Mouse (Mus musculus): Measurements from ENCODE around the gene Angptl8. TPM values are rescaled to one million over a fixed set of nuclear protein-coding genes. Genes with fewer than 3 reads are reported as not detected.
"Not testable (repeated sequence)": the region's sequence is repeated elsewhere in the genome, so short reads cannot be mapped to it uniquely, and the experiment has no call there.

The Angptl8 gene
- polyA plus RNA-seq, 1 experiment from 2014 or later, result 0.85 TPM

- Histone ChIP-seq H3K36me3 (no peaks in the 10 kb centered on the region), H3K27ac (no peak overlapping the region), H3K9me3 (peaks cover 6% of the 10 kb centered on the region; the same call in 1 of the 2 replicates), H3K27me3 (ENCODE audit: insufficient read depth, poor library complexity, severe bottlenecking) (no peaks in the 10 kb centered on the region), H3K4me3 (no peak overlapping the region), H3K4me1 (replicated peaks) (no peaks in the 10 kb centered on the region)
- WGBS, result 65% methylated on average over 6 of the region's 6 CpGs
- no peak for DNase-seq (ENCODE audit: low spot score)
Observed at GRCm38 (mm10) chr9:21858084-21858483, 22.8 kb downstream of the Angptl8 start.

DNA sequence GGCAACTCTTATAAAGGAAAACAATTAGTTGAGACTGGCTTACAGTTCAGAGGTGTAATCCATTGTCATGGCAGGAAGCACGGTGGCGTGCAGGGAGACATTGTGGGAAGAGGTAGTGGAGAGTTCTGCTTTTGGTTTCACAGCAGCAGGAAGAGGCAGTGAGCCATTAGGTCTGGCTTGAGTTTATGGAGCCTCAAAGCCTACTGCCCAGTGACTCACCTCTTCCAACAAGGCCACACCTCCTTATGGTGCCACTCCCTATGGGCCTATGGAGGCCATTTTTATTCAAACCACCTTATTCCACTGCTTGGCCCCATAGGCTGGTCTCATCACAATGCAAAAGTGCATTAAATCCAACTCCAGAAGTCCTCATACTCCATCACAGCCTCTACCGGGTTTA is 24.3 kb downstream of the Angptl8 start:
- WGBS, result 86% methylated on average over 3 of the region's 3 CpGs
- Histone ChIP-seq H3K4me3 (no peak overlapping the region), H3K27me3 (ENCODE audit: insufficient read depth, poor library complexity, severe bottlenecking) (no peaks in the 10 kb centered on the region), H3K36me3 (no peaks in the 10 kb centered on the region), H3K9me3 (peaks cover 6% of the 10 kb centered on the region; the same call in 1 of the 2 replicates), H3K27ac (no peak overlapping the region), H3K4me1 (replicated peaks) (no peaks in the 10 kb centered on the region)
- DNase-seq (ENCODE audit: low spot score), result no peak

DNA sequence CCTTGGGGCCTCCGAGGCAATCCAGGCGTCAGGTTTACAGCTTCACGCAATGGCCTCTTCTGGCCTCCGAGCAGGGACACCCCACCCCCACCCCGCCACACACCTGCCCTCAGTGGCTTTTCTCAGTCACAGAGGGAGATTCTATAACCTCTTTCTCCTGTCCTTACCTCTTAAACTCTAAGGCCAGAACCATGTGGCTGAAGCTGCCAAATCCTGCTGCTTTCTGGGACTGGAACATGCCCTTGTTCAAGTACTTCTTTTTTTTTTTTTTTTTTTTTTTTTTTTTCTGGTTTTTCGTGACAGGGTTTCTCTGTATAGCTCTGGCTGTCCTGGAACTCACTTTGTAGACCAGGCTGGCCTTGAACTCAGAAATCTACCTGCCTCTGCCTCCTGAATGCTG is 25.0 kb downstream of the Angptl8 start:
- not testable (repeated sequence) for H3K4me3 ChIP-seq, H3K36me3 ChIP-seq
- WGBS, result 68% methylated on average over 6 of the region's 6 CpGs

DNA sequence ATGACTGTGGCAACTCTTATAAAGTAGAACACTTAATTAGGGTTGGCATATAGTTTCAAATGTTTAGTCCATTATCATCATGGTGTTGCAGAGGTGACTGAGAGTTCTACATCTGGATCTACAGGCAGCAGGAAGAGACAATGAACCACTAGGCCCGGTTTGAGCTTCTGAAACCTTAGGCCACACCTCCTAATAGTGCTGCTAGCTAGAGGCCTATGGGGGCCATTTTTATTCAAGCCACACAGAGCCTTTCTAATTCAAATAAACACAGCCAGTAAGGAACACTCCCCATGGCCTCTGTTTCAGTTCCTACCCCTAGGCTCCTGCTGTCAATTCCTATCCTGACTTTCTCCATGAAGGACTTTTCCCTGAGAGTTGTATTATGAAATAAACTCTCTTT is 26.9 kb downstream of the Angptl8 start:
- Histone ChIP-seq H3K4me3 (no peak overlapping the region), H3K27ac (no peak overlapping the region), H3K4me1 (replicated peaks) (peaks cover 4% of the 10 kb centered on the region; the same call in 1 of the 2 replicates), H3K27me3 (ENCODE audit: insufficient read depth, poor library complexity, severe bottlenecking) (no peaks in the 10 kb centered on the region), H3K36me3 (no peaks in the 10 kb centered on the region), H3K9me3 (peaks cover 6% of the 10 kb centered on the region; the same call in 1 of the 2 replicates)
- WGBS, result 71% methylated on average over 1 of the region's 1 CpGs
- DNase-seq (ENCODE audit: low spot score), result no peak

More for the DNA sequence above, 25.0 kb downstream of the Angptl8 start:
- H3K27ac ChIP-seq; H3K9me3 ChIP-seq; H3K4me1 ChIP-seq (replicated peaks); H3K27me3 ChIP-seq (ENCODE audit: insufficient read depth, poor library complexity, severe bottlenecking); DNase-seq (ENCODE audit: low spot score): not testable (repeated sequence)

GRCm38 (mm10) chr9:21865673-21866398 is 30.5 kb downstream of the Angptl8 start:
- Histone ChIP-seq H3K36me3 (no peaks in the 10 kb centered on the region), H3K27ac (no peak overlapping the region), H3K27me3 (ENCODE audit: insufficient read depth, poor library complexity, severe bottlenecking) (no peaks in the 10 kb centered on the region), H3K4me1 (replicated peaks) (peaks cover 4% of the 10 kb centered on the region; the same call in 1 of the 2 replicates), H3K4me3 (no peak overlapping the region), H3K9me3 (peaks cover 6% of the 10 kb centered on the region; the same call in 1 of the 2 replicates)
- no peak for DNase-seq (ENCODE audit: low spot score)
- WGBS, result 70% methylated on average over 5 of the region's 5 CpGs

- WGBS, result 65% methylated on average over 2 of the region's 2 CpGs
- DNase-seq (ENCODE audit: low spot score), result peak; percentile 43
Observed at GRCm38 (mm10) chr9:21866641-21867040, 31.3 kb downstream of the Angptl8 start.

DNA sequence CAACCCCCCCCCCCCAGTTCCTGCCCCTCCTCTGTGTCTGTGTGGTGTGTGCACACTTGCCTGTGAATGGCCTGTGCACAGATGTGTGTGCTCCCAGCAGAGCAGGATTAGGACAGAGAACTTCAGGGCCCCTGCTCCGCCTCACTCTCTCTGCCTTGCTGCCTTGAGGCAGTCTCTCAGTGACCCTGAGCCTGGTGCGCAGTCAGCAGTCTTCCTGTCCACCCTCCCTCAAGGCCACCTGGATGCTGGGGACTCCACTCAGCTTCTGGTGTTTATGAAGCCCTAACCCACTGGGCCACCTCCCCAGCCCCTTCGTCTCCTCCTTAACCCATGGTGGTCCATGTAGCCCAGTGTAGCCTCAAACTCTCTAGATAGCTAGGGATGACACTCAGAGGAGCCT is 32.4 kb downstream of the Angptl8 start:
- no peak overlapping the region for H3K4me3 ChIP-seq
- H3K4me1 ChIP-seq (replicated peaks), result peaks cover 4% of the 10 kb centered on the region; the same call in 1 of the 2 replicates
- WGBS, result 83% methylated on average over 3 of the region's 3 CpGs
- peaks cover 8% of the 10 kb centered on the region; the same call in 1 of the 2 replicates for H3K27me3 ChIP-seq (ENCODE audit: insufficient read depth, poor library complexity, severe bottlenecking)
- H3K9me3 ChIP-seq, result no peaks in the 10 kb centered on the region
- no peak overlapping the region for H3K27ac ChIP-seq
- DNase-seq (ENCODE audit: low spot score), result no peak
- no peaks in the 10 kb centered on the region for H3K36me3 ChIP-seq

More at GRCm38 (mm10) chr9:21866641-21867040, 31.3 kb downstream of the Angptl8 start:
- Histone ChIP-seq H3K4me1 (replicated peaks) (peaks cover 4% of the 10 kb centered on the region; the same call in 1 of the 2 replicates), H3K27me3 (ENCODE audit: insufficient read depth, poor library complexity, severe bottlenecking) (no peaks in the 10 kb centered on the region), H3K9me3 (peaks cover 6% of the 10 kb centered on the region; the same call in 1 of the 2 replicates), H3K4me3 (no peak overlapping the region), H3K27ac (no peak overlapping the region), H3K36me3 (no peaks in the 10 kb centered on the region)

- not testable (repeated sequence) for H3K4me1 ChIP-seq (replicated peaks); H3K27ac ChIP-seq; DNase-seq (ENCODE audit: low spot score)
Observed at GRCm38 (mm10) chr9:21869290-21869689, 34.0 kb downstream of the Angptl8 start.

DNA sequence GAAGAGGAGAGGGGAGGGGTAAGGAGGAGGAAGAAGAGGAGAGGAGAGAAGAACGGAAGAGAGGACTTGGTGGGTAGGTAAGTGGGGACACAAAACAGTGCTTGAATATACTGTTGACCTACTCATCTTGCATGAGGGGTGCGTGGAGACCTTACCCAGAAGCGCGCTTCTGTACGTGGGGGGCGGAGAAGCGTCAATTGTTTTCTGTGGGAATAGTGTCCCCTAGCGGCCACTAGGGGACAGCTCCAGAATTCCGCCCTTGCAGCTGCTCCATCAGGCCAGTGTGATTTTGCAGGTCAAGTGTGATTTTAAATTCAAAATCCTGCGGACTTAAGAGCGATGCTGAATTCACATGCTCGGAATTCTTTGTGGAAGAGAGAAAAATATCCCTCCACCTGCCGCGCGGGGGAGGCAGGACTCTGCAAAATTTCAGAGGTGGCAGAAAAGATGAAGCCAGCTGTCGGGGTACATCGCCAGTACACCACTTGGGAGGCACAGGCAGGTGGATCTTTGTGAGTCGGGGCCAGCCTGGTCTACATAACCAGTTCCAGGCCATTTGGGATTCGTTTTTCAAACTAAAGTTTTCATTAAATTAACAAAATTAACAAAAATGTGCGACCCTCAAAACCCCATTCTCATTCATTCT is 35.7 kb downstream of the Angptl8 start:
- peaks cover 4% of the 10 kb centered on the region; the same call in 1 of the 2 replicates for H3K4me1 ChIP-seq (replicated peaks)
- no peak overlapping the region for H3K27ac ChIP-seq
- 18% methylated on average over 20 of the region's 20 CpGs for WGBS
- no peaks in the 10 kb centered on the region for H3K36me3 ChIP-seq
- peaks cover 8% of the 10 kb centered on the region; the same call in 1 of the 2 replicates for H3K27me3 ChIP-seq (ENCODE audit: insufficient read depth, poor library complexity, severe bottlenecking)
- H3K9me3 ChIP-seq, result no peaks in the 10 kb centered on the region
- peak overlapping the region; percentile 18; the same call in 1 of the 2 replicates for H3K4me3 ChIP-seq
- peak; percentile 56 for DNase-seq (ENCODE audit: low spot score)

More at GRCm38 (mm10) chr9:21869290-21869689, 34.0 kb downstream of the Angptl8 start:
- not testable (repeated sequence) for H3K27me3 ChIP-seq (ENCODE audit: insufficient read depth, poor library complexity, severe bottlenecking); H3K36me3 ChIP-seq; H3K4me3 ChIP-seq; H3K9me3 ChIP-seq
- 63% methylated on average over 7 of the region's 7 CpGs for WGBS

- Histone ChIP-seq H3K36me3 (no peaks in the 10 kb centered on the region), H3K4me3 (no peak overlapping the region), H3K27ac (no peak overlapping the region), H3K27me3 (ENCODE audit: insufficient read depth, poor library complexity, severe bottlenecking) (peaks cover 8% of the 10 kb centered on the region; the same call in 1 of the 2 replicates), H3K9me3 (no peaks in the 10 kb centered on the region), H3K4me1 (replicated peaks) (no peaks in the 10 kb centered on the region)
- WGBS, result 76% methylated on average over 4 of the region's 4 CpGs
- no peak for DNase-seq (ENCODE audit: low spot score)
Observed at GRCm38 (mm10) chr9:21872204-21872603, 36.9 kb downstream of the Angptl8 start.

GRCm38 (mm10) chr9:21876601-21877000 is 41.3 kb downstream of the Angptl8 start:
- Histone ChIP-seq H3K4me3 (no peak overlapping the region), H3K4me1 (replicated peaks) (no peaks in the 10 kb centered on the region), H3K36me3 (no peaks in the 10 kb centered on the region), H3K9me3 (peaks cover 13% of the 10 kb centered on the region; the same call in 1 of the 2 replicates), H3K27me3 (ENCODE audit: insufficient read depth, poor library complexity, severe bottlenecking) (peaks cover 8% of the 10 kb centered on the region; the same call in 1 of the 2 replicates), H3K27ac (no peak overlapping the region)
- WGBS, result 63% methylated on average over 3 of the region's 3 CpGs
- no peak for DNase-seq (ENCODE audit: low spot score)
